Mouse (Mus musculus) cortical plate, adult 2 months (tissue): ENCODE measurements at regions not wholly inside any gene's neighbourhood (a gene's known extent, or its start where the extent isn't known, plus 50 kb on each side); places are given as distances from the start of the nearest gene placed in this dataset.

Source experiments
- CTCF ChIP-seq: fragments of 200-500 bp; IDR thresholded peaks from 2 replicates; pipeline ENCODE4 v1.5.1; 2011; ENCODE audit warnings: mild to moderate bottlenecking, control low read depth, low read length; ENCODE audit not compliant: insufficient read depth; ENCODE audit errors: extremely low read depth
- POLR2A ChIP-seq: fragments of 200-500 bp; IDR thresholded peaks from 2 replicates; pipeline ENCODE4 v1.6.1; 2011; ENCODE audit warnings: mild to moderate bottlenecking, low read length, control low read depth; ENCODE audit not compliant: insufficient read depth; ENCODE audit errors: extremely low read depth

GRCm38 (mm10) chr4:105405728-105406127 lies 248.6 kb downstream of the Plpp3 start:
- TF ChIP-seq CTCF = no peak
- TF ChIP-seq POLR2A = no peak
